Mouse (Mus musculus) mouse embryonic stem cell (cell line): ENCODE measurements around the gene Cd4.

Experiments used
- in situ Hi-C, 2 experiments: fragments of 300-500 bp; cut with MboI; formaldehyde crosslinking; loops; 1 replicate in 1 of 2; 3 replicates in 1 of 2; pipeline ENCODE4 v1.14.3; 2019 to 2020; ENCODE audit warnings: low sequenced_read_pairs in 2 of 2, low pct_unique_long_range_greater_than_20kb in 1 of 2, mixed read lengths in 1 of 2; ENCODE audit not compliant: unreplicated experiment in 1 of 2

Gene Cd4

GRCm38 (mm10) chr6:124917518-124918330 lies 29.7 kb upstream of the Cd4 start:
- in situ Hi-C loops = no loop called here

GRCm38 (mm10) chr6:124916695-124917517 lies 28.9 kb upstream of the Cd4 start:
- in situ Hi-C loops = no loop called here

GRCm38 (mm10) chr6:124915942-124916694 lies 28.1 kb upstream of the Cd4 start:
- in situ Hi-C loops = no loop called here

DNA sequence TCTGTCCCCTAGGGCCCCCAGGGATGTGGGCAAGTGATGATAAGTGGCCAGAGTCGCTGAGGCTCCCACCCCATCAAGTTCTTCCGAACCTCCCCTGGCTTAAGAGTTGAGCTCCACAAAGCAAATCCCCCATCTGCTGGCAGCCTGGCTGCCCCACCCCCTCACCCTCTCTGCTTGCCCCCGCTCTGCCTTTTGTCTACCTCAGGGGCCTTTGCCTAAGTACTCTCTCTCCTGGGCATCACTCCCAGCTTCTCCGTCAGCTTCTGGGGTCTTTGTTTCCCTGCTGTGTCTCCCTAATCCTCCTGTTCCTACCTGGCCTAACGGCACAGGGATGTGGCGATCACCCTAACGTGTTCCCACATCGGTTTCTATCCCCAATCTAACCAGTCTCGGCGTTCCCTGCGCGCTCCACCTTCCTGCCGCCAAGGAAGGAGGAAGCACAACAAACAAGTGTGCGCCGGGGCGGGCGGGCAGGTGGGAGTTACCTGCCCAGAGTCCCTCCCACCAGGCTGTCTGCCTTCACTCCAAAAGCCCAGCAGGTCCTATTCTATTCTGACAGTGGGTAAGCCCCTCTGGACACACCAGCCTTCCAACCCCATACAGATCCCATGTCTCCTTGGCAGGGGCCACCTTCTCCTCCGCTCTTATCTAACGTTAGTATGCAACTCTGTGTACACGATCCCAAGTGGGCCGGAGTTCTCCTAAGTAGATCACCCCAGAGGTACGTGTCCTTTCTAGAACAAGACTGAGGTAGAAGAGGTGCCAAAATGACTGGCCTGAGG lies 27.3 kb upstream of the Cd4 start:
- in situ Hi-C loops = no loop called here

GRCm38 (mm10) chr6:124914511-124914910 lies 26.5 kb upstream of the Cd4 start:
- in situ Hi-C loops = no loop called here

DNA sequence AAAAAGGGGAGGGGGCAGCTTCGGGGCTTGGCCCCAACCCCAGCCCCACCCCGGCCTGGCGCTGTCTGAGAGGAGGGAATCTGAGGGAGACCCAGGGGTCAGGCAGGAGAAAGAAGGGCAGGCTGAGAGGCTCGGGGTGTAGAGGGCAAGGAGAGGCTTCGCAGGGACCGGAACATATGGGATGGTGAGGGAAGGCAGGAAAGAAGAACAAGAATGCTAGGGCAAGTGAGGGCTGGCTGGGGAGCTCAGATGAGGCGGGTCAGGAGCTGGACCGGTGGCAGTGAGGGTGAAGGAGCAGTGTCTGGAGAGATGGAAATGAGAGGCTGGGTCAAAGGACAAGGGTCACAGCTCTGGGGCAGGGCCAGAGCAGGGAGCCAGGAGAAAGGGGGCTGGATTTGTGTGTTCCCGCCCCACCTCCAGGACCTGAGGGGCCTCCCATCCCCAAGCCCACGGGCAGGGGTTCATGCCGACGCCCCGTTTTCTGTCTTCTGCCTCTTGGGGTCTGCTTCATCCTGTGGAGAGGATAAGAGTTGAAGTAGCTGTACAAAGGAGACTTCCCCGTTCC lies 25.8 kb upstream of the Cd4 start:
- in situ Hi-C loops = no loop called here

- in situ Hi-C loops = no loop called here
These were observed 25.2 kb upstream of the Cd4 start for GRCm38 (mm10) chr6:124913214-124913613.

- in situ Hi-C loops = no loop called here
These were observed 23.7 kb upstream of the Cd4 start, which contains the start of gene Lag3 for GRCm38 (mm10) chr6:124911533-124912218. TSS of gene Lag3 (minus strand) at chr6:124911705.

DNA sequence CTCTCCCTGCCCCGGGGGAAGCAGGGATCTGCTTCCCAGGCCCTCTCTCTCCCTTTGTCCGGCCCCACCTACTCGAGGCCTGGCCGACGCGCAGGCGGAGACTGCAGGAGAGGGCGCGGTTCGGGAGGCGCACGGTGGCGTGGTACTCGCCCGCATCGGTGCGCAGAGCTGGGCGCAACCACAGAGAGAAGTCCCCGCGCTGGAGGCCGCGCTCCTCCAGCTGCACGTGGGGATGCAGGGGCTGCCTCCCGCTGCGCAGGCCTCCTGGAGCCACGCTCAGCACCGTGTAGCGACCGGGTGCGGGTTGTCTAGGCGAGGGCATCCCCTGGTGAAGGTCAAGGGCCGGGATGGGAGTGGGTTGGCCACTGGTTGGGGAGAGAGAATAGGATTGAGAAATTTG lies 22.0 kb upstream of the Cd4 start:
- in situ Hi-C loops = no loop called here

DNA sequence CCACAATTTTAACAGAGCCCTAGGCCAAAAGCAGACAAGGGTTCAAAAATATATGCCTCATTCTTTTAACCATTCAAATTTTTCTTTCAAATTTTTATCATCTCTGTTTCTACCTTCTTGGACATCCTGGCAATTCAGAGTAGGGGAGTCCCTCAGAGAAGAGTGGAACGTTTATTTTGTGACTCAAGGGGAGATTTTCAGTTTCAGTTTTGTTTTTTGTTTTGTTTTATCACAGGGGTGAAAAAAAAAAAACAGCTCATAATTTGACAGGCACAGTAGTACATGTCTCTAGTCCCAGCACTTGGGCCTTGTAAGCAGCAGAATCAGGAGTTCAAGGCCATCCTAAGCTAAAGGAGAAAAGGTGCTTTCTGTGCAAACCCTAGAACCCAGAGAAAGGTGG lies 19.7 kb upstream of the Cd4 start:
- in situ Hi-C loops = no loop called here

- in situ Hi-C loops = no loop called here
These were observed 17.2 kb upstream of the Cd4 start for GRCm38 (mm10) chr6:124904991-124905860.

DNA sequence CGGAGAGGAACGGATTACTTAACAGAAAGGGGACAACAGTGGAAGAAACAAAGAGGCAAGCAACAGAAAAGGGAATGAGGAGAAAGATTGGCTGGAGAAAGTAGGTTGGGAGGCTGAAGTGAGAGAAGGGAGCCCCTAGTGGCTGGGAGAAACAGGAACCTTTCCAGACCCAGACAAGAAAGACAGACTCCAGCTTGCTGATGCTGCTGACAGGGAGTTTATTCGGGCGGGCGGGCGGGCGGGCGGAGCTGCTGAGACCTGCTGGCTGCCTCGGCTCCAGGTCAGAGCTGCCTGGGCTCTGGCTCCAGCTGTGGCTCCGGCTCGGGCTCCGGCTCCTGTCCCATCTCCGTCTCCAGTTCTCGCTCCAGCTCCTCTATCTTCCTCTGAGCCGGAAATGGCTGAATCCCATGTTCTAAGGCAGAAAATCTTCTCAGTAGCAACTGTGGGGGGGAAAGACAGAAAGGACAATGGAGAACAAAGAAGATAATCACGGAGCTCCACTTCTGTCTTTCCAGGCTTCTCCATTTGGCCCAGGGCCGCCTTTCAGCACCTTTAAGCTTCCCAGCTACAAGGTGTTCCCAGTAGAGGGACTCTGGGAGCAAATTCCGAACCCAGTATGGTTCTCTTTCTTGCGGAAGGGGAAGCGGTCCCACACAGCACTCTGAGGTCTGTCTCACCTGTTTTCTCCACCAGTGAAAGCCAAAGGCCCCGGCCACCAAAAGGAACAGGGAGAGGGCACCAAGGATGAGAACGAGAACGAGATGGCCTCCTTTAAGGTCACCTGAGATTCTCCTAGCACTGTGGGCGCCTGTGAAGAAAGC lies 16.4 kb upstream of the Cd4 start:
- in situ Hi-C loops = no loop called here

GRCm38 (mm10) chr6:124903580-124904151 lies 15.6 kb upstream of the Cd4 start:
- in situ Hi-C loops = no loop called here

- in situ Hi-C loops = no loop called here
These were observed 13.8 kb upstream of the Cd4 start for GRCm38 (mm10) chr6:124901851-124902250.

DNA sequence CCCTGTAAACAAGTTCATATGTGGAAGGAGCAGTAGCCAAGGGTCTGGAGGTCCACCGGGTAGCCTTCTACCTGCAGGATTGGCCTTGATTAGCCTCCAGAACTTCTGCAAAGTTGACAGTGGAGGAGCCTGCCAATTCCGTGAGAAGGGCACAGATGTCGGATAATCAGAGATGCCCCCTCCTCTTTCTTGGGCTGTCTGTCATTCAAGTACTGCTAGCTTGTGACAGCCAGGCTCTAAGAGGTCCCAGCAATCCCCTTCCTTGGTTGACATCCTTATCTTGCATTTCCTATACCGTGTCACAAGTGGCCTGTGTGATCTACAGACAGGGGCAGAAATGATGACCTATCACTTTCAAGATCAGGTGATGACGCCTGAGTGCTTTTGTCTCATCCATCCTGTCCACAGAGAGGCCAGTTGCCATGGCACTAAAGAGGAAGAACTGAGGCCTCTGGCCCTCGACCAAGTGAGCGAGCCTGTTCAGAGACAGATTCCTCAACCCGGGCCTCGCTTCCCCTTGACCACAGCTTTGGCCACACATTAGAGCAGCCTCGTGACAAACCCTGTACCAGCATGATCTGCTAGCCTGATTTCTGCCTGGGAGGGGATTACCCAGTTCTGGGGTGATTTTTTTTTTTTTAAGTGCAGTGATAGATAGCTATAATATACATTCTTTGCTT lies 12.9 kb upstream of the Cd4 start:
- in situ Hi-C loops = no loop called here
